Mouse (Mus musculus) large intestine, adult 2 months (tissue): ENCODE measurements around the gene Dnpep. TPM values are rescaled to one million over a fixed set of nuclear protein-coding genes. Genes with fewer than 3 reads are reported as not detected.
A peak's percentile ranks its signal among the peaks of the same experiment; 100 is the strongest.

Experiments used
- DNase-seq: peaks from one replicate; pipeline ENCODE4 v3.0.0-alpha.2; 2012; ENCODE audit warnings: low read depth, low spot score
- WGBS: fragments of 180-500 bp; shearing (Covaris S2); methylation state at CpG from one replicate; pipeline ENCODE4 v1.1.7; 2018; 5-methylcytosine and 5-hydroxymethylcytosine counted together
- polyA plus RNA-seq: library from polyadenylated mRNA; depleted of rRNA; stranded (reverse); fragments of >200 nt; gene quantifications from 2 replicates; pipeline ENCODE4 v1.2.3, GENCODE M21; 2012; rRNA removed

Gene Dnpep
- 250 and 500 TPM in 2 replicates for polyA plus RNA-seq

DNA sequence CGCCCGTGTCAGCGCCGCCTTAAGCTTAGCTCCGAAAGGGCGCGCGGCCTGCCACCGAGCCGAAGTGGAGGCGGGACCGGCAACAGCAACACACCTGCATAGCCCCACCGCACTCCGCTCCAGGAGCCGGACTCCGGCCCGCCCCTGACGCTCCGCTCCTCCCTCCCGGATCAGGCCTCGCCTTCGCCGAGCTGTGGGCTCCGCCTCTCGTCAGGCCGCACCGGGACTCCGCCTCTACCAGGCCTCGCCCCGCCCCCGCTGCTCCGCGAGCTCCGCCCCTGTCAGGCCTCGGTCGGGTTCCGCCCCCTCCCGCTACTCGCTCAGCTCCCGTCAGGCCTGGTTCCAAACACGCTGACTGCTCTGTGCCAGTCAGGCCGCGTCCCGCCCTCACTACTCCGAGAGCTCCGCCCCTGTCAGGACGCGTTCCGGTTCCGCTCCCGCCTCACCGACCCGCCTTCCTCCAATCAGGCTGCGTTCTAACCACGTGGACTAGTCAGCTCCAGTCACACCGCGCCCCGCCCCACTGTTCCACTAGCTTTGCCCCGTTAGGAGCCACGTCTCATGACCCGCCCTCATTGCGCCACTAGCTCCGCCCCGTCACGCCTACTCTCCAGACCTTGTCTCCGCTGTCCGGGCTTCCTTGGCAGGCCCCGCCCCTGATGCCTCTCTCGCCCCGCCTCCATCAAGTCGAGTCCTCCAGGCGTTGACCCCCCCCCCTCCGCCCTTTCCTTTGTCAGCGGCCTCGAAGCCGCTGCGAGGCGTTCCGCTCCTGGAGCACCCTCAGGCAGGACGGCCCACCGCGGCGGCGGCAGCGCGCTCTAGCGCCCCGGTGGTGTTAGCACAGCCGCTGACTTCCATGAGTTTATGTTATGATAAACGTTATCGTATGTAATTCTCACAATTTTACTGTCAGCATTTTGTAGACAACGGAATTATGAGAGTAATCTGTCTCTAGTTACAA, at the start of gene Dnpep:
Dnpep (minus strand) TSS at position 750 of the 961 bp plus-strand sequence.
- DNase-seq = peak; percentile 100
- under 1% methylated on average over 88 of the region's 92 CpGs for WGBS

DNA sequence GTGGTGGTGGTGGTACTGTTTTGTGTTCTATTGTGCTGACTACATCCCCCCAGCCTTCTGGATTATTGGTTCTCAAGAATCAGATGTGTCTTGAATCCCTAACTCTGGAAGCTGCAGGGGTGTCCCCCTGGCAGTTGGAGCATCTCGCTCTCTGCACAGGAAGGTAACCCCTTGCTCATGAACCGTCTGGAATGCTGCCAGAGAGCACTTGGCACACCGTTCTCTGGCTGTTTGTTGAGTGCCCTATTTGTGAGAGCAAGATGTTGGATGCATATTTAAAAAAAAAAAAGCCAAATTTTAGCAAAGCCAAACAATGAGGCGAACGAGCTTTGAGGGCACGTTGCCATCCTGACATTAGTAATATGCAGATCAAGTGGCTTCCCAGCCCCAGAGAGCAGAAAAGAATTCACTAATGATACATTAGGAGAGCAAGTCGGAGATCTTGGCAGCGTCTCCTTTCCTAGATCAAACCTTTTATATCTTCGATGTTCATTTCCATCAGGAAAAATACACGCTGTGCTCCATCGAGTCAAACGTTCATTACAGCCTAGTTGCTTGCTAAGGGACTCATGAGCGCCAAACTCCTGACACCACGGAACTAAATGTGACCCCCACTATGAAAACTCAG, 47.8 kb upstream of the Dnpep start:
- DNase-seq = no peak
- 68% methylated on average over 14 of the region's 14 CpGs for WGBS

DNA sequence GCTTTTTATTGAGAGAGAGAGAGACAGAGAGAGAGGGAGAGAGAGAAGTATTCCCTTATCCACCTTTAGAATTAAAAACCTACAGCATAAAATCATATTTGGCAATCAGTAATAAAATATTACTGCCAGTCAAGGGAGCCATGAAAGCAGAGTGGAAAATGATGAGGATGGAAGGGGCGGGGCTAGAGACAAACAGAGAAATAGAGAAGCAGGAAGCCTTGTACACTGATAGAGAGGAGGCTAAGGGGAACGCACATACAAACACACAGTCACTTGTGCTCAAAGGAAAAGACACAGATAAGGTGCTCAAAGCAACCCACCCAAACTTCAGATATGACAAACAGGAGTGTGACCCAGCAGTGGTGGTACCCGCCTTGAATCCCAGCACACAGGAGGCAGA, 46.1 kb upstream of the Dnpep start:
- 58% methylated on average over 3 of the region's 3 CpGs for WGBS
- no peak for DNase-seq

DNA sequence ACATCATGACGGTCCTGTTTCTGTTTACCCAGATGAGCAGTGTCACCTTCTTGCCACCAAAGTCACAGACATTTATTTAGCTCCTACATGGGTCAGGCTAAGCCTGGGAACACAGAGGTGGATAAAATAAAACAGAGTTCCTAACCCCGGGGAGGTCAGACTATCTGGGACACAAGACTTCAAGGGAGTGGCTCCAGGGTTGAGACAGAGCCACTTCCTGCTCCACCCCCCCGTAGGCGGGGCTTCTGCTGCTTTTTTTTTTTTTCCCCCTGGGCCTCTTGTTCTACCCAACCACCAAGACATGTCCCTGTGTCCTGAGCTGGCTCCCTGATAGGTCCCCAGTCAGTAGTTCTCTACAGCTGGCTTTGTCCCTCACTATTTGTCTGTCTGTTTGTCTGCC, 44.0 kb upstream of the Dnpep start:
- no peak for DNase-seq
- 19% methylated on average over 4 of the region's 4 CpGs for WGBS

DNA sequence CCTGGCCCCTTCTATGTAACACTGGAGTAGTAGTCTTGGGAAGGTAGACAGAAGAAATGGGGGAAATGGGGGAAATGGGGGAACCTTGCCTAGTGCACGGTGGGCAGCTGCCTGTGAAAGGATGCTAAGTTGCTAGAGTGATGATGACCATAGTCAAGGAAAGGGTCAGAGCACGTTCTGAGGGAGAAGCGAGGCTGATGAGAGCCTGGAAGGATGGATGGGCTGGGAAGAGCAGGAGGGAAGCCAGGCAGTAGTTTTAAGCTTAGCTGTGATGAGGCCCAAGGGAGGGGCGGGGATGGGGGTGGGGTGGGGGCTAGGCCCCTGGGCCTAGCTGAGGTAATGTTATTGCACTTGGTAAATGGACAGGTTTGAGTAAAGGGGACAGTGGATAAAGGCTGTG, 43.3 kb upstream of the Dnpep start:
- no peak for DNase-seq
- WGBS = 57% methylated on average over 4 of the region's 4 CpGs

DNA sequence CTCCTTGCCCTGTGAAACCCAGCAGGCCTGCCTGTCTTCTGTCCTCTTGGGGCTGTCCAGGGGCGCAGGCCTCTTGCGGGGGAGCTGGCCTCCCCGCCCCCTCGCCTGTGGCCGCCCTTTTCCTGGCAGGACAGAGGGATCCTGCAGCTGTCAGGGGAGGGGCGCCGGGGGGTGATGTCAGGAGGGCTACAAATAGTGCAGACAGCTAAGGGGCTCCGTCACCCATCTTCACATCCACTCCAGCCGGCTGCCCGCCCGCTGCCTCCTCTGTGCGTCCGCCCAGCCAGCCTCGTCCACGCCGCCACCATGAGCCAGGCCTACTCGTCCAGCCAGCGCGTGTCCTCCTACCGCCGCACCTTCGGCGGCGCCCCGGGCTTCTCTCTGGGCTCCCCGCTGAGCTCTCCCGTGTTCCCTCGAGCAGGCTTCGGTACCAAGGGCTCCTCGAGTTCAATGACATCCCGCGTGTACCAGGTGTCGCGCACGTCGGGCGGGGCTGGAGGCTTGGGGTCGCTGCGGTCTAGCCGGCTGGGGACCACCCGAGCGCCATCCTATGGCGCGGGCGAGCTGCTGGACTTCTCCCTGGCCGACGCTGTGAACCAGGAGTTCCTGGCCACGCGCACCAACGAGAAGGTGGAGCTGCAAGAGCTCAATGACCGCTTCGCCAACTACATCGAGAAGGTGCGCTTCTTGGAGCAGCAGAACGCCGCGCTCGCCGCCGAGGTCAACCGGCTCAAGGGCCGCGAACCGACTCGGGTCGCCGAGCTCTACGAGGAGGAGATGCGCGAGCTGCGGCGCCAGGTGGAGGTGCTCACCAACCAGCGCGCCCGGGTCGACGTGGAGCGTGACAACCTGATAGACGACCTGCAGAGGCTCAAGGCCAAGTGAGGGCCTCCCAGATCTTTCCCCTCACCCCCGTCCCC, 42.6 kb upstream of the Dnpep start, which contains the start of gene Des:
Des (plus strand) TSS at position 218 of the 920 bp plus-strand sequence.
- WGBS = 7% methylated on average over 78 of the region's 80 CpGs
- DNase-seq = no peak

DNA sequence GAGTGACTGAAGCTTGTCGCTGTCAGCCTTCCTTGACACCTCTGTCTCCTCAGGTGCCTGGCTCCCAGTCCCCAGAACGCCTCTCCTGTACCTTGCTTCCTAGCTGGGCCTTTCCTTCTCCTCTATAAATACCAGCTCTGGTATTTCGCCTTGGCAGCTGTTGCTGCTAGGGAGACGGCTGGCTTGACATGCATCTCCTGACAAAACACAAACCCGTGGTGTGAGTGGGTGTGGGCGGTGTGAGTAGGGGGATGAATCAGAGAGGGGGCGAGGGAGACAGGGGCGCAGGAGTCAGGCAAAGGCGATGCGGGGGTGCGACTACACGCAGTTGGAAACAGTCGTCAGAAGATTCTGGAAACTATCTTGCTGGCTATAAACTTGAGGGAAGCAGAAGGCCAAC, 41.6 kb upstream of the Dnpep start:
- 75% methylated on average over 13 of the region's 13 CpGs for WGBS
- no peak for DNase-seq

DNA sequence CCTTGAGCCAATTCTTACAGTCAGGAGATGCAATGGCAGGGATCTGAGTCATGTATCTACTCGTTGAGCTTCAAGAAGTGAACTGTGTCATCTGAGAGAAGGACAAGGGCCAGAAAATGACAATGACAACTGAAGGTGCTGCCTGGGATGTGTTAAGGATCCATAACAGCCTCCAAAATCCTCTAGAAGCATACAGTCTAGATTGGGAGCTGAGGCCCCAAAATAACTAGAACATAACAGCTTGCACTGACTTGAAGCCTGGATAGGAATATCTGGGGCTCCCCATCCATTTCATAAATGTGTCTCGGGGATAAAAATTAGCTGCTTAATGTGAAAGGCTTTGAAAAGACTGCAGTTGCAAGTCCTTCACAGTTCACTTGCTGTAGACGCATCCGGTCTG, 40.2 kb upstream of the Dnpep start:
- no peak for DNase-seq
- WGBS = 88% methylated on average over 4 of the region's 4 CpGs

DNA sequence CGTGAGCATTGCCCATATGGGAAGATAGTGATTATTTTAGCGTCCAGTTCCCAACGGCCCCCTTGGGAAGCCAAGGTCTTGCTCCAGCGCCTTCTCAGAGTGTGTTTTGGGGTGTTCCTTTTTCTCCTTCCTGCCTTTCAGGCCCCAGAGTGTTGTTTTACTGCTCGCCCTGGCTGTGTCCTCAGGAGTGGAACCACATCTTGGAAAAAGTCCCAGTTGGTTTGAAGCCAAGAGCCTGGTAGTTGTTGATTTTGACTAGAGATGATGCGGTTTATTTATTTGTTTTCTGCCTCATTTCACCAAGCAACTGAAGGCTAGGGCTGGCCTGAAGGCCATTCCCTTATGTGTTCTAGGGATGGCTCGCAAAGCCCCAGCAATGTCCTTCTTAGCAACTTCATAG, 39.5 kb upstream of the Dnpep start:
- WGBS = 46% methylated on average over 7 of the region's 7 CpGs
- DNase-seq = no peak

DNA sequence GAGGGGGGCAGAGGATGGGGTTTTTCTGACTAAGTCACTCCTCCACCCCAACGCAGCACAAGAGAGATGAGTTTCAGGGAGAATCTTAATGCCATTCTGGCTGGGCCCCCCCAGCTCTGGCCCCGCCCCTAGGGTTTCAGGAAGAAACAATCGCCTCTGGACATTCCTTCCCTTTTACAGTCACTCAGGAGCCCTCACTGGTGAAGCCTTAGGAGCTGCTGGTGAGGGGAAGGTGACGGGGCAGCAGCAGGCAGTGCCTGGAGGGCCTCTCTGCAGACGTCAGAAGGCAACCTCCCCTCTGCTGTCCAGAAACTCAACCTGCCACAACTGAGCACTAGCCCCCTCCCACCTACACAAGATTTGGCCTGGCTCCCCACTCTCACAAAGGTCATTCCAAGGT, 31.5 kb upstream of the Dnpep start:
- 52% methylated on average over 5 of the region's 5 CpGs for WGBS
- no peak for DNase-seq

DNA sequence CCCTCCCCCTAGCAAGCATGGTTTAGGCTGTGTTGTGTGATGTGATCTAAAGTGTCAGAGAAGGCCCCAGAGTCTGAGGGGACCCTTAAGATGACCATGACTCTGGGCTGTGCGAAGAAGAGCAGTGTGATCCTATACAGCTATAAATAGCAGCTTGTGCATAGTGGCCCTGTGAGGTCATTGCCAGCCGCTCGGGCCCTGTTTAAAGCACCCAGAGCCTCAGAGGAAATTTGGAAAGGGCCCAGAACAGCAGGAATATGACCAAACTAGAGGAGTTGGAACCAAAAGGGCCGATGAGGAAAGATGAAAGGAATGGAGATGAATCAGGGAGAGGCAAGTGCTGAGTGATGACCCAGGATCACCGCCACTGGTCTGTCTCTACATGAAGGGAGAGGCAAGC, 29.5 kb upstream of the Dnpep start:
- DNase-seq = no peak
- 61% methylated on average over 5 of the region's 5 CpGs for WGBS

DNA sequence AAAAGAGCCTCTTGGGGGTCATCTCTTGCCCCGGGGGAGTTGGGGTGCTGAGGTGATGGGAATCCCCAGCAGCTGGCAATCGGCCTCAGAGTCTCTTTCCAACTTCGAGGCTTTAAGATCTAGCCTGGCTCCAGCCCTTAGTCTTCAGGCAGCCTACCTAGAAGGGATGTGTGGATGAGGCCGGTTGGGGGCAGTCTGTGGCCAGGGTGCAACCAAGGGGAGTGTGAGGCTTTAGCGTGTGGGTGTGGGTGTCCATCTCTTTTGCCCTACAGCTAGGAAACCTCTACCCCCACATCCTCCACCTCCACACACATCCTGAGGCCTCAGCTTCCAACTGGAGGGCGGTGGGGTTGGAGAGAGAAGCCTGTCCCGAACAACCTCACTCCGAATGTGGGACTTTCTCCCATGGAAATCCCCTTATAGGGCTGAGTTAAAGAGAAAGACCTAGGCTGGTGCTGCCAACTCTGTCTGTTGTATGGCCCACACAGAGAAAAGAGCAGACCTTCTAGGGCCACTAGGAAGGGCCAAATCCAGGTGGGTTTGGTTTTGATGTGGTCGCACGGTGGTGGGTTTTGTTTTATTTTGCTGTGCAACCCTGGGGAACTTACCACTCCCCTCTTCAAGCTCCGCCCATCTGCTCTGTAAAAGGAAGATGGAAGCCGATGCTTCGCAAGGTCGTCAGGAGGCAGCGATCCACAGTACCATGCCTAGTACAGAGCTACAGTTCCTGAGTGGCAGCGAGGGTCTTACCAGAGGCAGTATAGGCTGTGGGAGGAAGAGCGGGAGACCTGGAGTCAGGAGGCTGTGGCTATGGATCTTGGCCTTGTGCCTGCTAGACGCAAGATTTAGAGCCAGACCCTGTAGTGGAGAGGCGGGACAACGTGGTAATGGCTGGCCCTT, 27.5 kb upstream of the Dnpep start:
- DNase-seq = no peak
- WGBS = 61% methylated on average over 20 of the region's 20 CpGs

DNA sequence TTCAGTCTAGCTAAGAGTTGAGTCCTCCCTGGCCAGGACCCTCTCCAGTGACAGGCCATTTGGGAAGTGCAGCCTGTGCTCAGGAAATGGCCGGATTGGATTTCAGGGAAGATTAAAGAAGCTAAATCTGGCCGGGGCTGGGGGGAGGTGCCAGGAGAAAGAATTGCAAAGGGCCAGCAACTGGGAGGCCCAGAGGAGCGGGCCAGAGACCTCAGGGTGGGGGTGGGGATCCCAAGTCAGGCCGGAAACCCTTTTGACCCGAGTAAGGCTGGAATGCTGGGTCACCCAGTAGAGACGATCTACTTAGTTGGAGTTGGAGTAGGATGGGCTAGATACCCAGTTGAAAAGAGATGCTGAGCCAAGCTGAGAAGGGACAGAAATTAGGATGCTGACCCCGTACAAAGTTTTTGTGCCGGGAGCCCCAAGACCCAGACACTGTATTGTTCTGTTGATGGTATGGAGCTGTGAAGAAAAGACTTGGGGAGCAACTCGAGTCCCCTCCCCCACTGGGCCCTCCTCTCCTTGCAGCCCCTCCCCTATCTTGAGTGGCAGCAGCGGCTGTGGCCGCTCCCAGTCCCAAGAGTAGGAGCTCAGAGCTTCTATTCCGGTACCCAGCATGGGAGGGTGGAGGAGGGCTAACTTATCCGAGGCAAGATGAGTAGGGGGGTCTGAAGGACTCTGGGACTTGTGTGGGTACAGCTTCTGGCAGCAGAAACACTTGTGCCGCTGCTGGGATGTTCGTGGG, 26.7 kb upstream of the Dnpep start:
- no peak for DNase-seq
- 43% methylated on average over 15 of the region's 15 CpGs for WGBS

DNA sequence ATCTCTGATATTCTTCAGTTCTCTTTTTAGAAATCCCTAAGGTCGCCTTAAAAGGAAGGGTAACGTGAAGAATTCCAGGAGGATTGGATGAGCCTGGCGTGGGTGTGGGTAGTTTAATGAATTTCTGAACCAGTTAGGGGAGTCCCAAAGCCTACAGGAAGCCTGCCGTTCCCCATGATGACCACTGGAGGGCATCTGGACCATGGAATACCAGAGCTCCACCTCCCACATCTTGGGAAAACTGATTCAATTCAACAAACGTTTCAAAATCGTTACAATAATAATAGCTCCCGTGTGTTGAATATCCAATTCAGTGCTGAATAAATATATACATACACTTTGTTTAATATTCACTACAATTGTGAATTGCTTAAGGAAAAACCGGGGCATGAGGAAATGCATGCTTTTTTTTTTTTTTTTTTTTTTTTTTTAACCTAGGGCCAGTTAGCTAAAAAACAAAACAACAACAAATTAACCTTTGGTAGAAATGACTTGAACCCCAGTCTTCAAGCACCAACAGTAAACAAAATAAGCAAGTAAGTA, 25.2 kb upstream of the Dnpep start:
- DNase-seq = no peak
- 1% methylated on average over 8 of the region's 8 CpGs for WGBS

DNA sequence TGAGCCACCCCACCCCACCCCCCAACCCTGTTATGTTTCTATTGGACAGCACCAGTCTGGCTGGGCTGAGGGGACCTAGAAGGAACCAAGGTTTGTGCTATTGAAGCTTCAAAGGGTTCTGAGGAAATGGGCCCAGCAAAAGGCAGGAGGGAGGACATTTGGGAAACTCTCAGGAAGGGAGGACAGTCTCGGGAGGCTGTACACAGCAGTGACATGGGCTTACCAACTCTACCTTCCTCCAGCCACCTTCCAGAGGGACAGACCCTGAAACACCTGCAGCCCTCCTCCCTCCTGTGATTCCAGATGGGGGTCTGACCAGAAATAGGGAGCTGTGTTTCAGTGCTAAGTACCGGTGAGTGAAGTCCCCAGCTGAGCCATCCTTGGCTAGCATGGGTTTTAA, 22.7 kb upstream of the Dnpep start:
- 88% methylated on average over 2 of the region's 2 CpGs for WGBS
- no peak for DNase-seq

DNA sequence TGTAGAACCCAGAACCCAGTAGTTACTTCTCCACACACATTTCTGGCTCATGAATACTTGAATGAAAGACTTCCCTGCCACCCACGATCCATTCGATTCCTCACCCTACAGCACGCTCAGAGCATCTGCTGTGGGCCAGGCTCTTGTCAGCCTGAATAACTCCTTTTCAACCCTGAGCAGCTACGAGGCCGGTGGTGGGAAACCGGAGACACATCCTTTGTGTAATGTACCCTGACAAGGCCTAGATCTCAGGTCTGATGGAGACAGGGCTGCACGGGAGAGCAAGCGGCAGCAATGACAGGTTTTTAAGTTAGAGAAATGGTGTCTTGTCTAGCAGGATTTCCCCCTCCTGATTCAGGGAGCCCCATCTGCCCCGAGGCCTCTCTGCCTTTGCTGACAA, 21.5 kb upstream of the Dnpep start:
- DNase-seq = no peak
- WGBS = 82% methylated on average over 9 of the region's 9 CpGs

DNA sequence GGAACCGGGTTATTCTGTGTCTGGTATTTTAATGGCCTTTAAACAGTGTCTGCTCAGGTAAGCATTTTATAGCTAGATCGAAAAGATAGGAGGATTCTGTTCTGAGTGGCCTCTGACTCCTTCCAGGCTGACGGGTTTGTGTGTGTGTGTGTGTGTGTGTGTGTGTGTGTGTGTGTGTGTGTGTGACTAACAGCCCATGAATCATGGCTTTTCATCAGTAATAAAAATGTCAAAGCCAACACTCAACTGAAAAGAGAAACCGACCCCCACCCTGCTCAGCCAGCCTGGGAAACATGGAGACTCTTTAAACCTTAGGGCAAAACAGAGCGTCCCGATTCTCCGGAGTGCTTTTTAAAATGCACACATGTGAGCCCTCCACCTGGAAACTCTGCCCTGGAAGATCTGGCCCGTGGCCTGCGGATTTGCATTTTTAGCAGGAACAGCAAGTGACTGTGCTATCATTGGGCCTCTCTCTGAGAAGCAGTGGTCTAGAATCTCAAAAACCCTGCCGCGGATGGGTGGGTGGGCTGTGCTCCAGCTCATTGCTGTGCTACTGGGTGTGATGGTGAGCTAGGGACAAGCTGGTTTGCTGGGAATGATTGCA, 20.4 kb upstream of the Dnpep start:
- 7% methylated on average over 11 of the region's 11 CpGs for WGBS
- no peak for DNase-seq

DNA sequence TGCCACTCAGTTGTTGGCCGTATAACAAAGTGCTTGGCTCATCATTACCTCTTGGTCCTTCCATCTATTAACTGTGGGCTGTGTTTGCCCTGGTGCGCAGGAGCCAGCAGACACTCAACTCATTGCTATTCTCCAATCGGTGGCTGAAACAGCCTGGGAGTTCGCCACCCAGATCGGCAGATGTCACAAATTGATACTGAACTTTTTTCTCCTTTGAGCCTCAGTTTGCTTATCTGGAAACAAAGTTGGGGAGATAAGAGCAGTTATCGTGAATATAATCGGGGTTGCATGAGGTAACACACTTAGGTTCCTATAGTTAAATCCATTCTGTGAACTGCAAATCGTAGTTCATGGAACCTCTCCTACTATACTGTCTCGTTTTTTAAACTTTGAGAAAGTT, 19.3 kb upstream of the Dnpep start:
- 39% methylated on average over 9 of the region's 9 CpGs for WGBS

More for the DNA sequence above, 19.3 kb upstream of the Dnpep start:
- DNase-seq = no peak
